Mouse (Mus musculus) kidney, adult 2 months (tissue): ENCODE measurements around the gene Gmds.

Experiments
- CTCF ChIP-seq: fragments of 200-500 bp; conservative IDR thresholded peaks from 2 replicates; pipeline ENCODE4 v1.5.1; 2011; ENCODE audit warnings: low read depth, mild to moderate bottlenecking, control low read depth, low read length, moderate library complexity, mixed read lengths; ENCODE audit not compliant: insufficient read depth, insufficient read length
- POLR2A ChIP-seq: fragments of 200-500 bp; IDR thresholded peaks from one replicate; pipeline ENCODE4 v1.6.1; 2011; ENCODE audit warnings: low read depth, low read length, control low read depth

DNA sequence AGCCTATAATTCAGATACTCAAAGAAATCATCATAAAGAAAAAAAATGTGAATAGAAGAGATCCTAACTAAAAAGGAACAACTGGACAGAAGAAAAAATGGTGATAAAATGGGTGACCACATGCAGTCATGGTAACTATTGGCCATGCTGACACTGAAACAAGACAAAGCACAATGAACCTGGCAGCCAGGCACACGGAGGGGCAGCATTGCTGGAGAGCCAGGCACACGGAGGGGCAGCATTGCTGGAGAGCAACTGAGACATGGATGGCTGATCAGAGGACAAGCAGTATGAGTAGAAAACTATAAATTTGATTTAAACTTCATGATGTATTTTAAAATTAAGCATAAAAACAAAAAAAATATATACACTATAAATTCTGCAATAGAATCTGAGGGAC lies 173.0 kb downstream of the Gmds start:
- TF ChIP-seq CTCF = no peak
- no peak for TF ChIP-seq POLR2A
